Mouse (Mus musculus): ENCODE data around the gene Emc6. TPM values are rescaled to one million over a fixed set of nuclear protein-coding genes. Genes with fewer than 3 reads are reported as not detected.

The Emc6 gene
- polyA plus RNA-seq, 1 experiment from 2014 or later = 112 TPM

GRCm38 (mm10) chr11:73205194-73205593 is 28.4 kb upstream of the Emc6 start:
- 63% methylated on average over 7 of the region's 7 CpGs for WGBS (ENCODE audit: insufficient replicate concordance)
- H3K27me3 ChIP-seq (ENCODE audit: control insufficient read depth, insufficient read depth, low read length) = no peaks in the 10 kb centered on the region; the same call in 1 of the 2 replicates

DNA sequence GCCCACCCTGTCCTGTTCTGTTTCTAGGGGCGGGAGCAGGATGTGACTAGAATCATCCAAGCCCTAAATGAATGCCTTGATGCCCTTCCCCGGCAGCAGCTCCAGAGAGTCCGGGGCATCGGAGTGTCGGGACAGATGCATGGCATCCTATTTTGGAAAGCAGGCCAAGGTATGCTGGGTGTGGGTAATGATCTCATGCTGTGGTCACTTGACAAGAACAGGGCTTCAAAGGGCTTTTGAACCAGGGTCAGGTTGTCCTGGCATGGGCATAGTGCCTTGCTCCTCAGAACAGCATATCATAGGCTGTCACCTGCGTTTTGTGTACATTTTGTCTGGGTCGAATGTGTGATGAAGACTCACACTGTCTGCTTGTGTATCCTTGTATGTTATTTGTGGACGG is 27.1 kb upstream of the Emc6 start:
- H3K4me1 ChIP-seq (ENCODE audit: control insufficient read depth, insufficient read depth, low read length) = no peaks in the 10 kb centered on the region

More at GRCm38 (mm10) chr11:73205194-73205593, 28.4 kb upstream of the Emc6 start:
- Histone ChIP-seq H3K36me3 (ENCODE audit: control insufficient read depth, insufficient read depth, low read length) (no peaks in the 10 kb centered on the region), H3K4me3 (ENCODE audit: low read depth, low read length) (no peak overlapping the region), H3K9me3 (replicated peaks; ENCODE audit: control insufficient read depth, low read length) (no peaks in the 10 kb centered on the region), H3K27ac (ENCODE audit: low read depth, low read length) (no peak overlapping the region), H3K9ac (ENCODE audit: low read depth, low read length) (no peak overlapping the region), H3K4me1 (ENCODE audit: control insufficient read depth, insufficient read depth, low read length) (no peaks in the 10 kb centered on the region), H3K4me2 (no peak overlapping the region)
- no peak for ATAC-seq (replicated peaks; ENCODE audit: insufficient number of reproducible peaks, low FRiP score, low TSS enrichment)

GRCm38 (mm10) chr11:73201597-73201996 is 24.8 kb upstream of the Emc6 start:
- no peaks in the 10 kb centered on the region for H3K4me1 ChIP-seq (ENCODE audit: control insufficient read depth, insufficient read depth, low read length)
- no peaks in the 10 kb centered on the region for H3K36me3 ChIP-seq (ENCODE audit: control insufficient read depth, insufficient read depth, low read length)
- no peaks in the 10 kb centered on the region for H3K9me3 ChIP-seq (replicated peaks; ENCODE audit: control insufficient read depth, low read length)
- H3K27ac ChIP-seq (ENCODE audit: low read depth, low read length) = no peak overlapping the region
- 32% methylated on average over 4 of the region's 4 CpGs for WGBS (ENCODE audit: insufficient replicate concordance)
- no peak overlapping the region for H3K4me3 ChIP-seq (ENCODE audit: low read depth, low read length)
- no peaks in the 10 kb centered on the region; the same call in 1 of the 2 replicates for H3K27me3 ChIP-seq (ENCODE audit: control insufficient read depth, insufficient read depth, low read length)
- no peak overlapping the region for H3K4me2 ChIP-seq
- no peak overlapping the region for H3K9ac ChIP-seq (ENCODE audit: low read depth, low read length)
- ATAC-seq (replicated peaks; ENCODE audit: insufficient number of reproducible peaks, low FRiP score, low TSS enrichment) = no peak

More for the DNA sequence above, 27.1 kb upstream of the Emc6 start:
- Histone ChIP-seq H3K27me3 (ENCODE audit: control insufficient read depth, insufficient read depth, low read length) (no peaks in the 10 kb centered on the region; the same call in 1 of the 2 replicates), H3K4me3 (ENCODE audit: low read depth, low read length) (no peak overlapping the region), H3K4me2 (no peak overlapping the region), H3K9ac (ENCODE audit: low read depth, low read length) (no peak overlapping the region), H3K36me3 (ENCODE audit: control insufficient read depth, insufficient read depth, low read length) (no peaks in the 10 kb centered on the region), H3K9me3 (replicated peaks; ENCODE audit: control insufficient read depth, low read length) (no peaks in the 10 kb centered on the region), H3K27ac (ENCODE audit: low read depth, low read length) (no peak overlapping the region)
- 78% methylated on average over 8 of the region's 8 CpGs for WGBS (ENCODE audit: insufficient replicate concordance)
- no peak for ATAC-seq (replicated peaks; ENCODE audit: insufficient number of reproducible peaks, low FRiP score, low TSS enrichment)

- Histone ChIP-seq H3K4me2 (no peak overlapping the region), H3K27me3 (ENCODE audit: control insufficient read depth, insufficient read depth, low read length) (no peaks in the 10 kb centered on the region), H3K36me3 (ENCODE audit: control insufficient read depth, insufficient read depth, low read length) (no peaks in the 10 kb centered on the region), H3K27ac (ENCODE audit: low read depth, low read length) (no peak overlapping the region), H3K9me3 (replicated peaks; ENCODE audit: control insufficient read depth, low read length) (no peaks in the 10 kb centered on the region), H3K4me3 (ENCODE audit: low read depth, low read length) (no peak overlapping the region), H3K4me1 (ENCODE audit: control insufficient read depth, insufficient read depth, low read length) (no peaks in the 10 kb centered on the region), H3K9ac (ENCODE audit: low read depth, low read length) (no peak overlapping the region)
- 69% methylated on average over 2 of the region's 2 CpGs for WGBS (ENCODE audit: insufficient replicate concordance)
- no peak for ATAC-seq (replicated peaks; ENCODE audit: insufficient number of reproducible peaks, low FRiP score, low TSS enrichment)
Measured at GRCm38 (mm10) chr11:73201021-73201420, 24.2 kb upstream of the Emc6 start.

- H3K36me3 ChIP-seq (ENCODE audit: control insufficient read depth, insufficient read depth, low read length) = no peaks in the 10 kb centered on the region
- H3K4me2 ChIP-seq = peak overlapping the region; percentile 99
- no peak for ATAC-seq (replicated peaks; ENCODE audit: insufficient number of reproducible peaks, low FRiP score, low TSS enrichment)
- H3K27ac ChIP-seq (ENCODE audit: low read depth, low read length) = no peak overlapping the region
- H3K9me3 ChIP-seq (replicated peaks; ENCODE audit: control insufficient read depth, low read length) = no peaks in the 10 kb centered on the region
- H3K4me3 ChIP-seq (ENCODE audit: low read depth, low read length) = peak overlapping the region; percentile 71
- WGBS (ENCODE audit: insufficient replicate concordance) = 2% methylated on average over 12 of the region's 12 CpGs
- H3K27me3 ChIP-seq (ENCODE audit: control insufficient read depth, insufficient read depth, low read length) = no peaks in the 10 kb centered on the region
- peak overlapping the region; percentile 75 for H3K9ac ChIP-seq (ENCODE audit: low read depth, low read length)
- H3K4me1 ChIP-seq (ENCODE audit: control insufficient read depth, insufficient read depth, low read length) = no peaks in the 10 kb centered on the region
Measured at GRCm38 (mm10) chr11:73199879-73200278, 23.0 kb upstream of the Emc6 start.

DNA sequence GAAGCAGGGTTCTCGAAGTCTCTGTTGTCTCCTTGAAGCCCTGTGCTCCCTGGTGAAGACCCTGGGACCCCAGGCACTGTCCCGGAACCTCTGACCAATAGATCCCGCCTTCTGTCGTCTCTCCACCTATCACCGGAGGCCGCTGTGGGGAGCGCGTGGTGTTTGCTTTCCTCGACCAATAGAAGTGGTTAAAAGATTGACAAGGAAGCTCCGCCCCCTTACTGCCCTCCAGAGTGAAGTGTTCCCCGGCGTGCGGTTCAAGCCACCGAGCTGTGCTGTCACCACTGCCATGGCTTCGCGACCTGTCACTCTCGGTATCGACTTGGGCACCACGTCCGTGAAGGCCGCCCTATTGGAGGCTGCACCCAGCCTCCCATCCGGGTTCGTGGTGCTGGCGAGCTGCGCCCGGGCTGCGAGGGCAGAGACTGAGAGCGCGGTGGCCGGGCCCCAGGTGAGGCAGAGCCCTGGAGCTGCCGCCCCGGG is 22.4 kb upstream of the Emc6 start, which contains the start of gene Shpk:
Gene Shpk, plus strand, starts transcription at position 231 of the 483 bp plus-strand sequence.
- under 1% methylated on average over 32 of the region's 32 CpGs for WGBS (ENCODE audit: insufficient replicate concordance)
- peak; percentile 98 for ATAC-seq (replicated peaks; ENCODE audit: insufficient number of reproducible peaks, low FRiP score, low TSS enrichment)
- no peaks in the 10 kb centered on the region for H3K9me3 ChIP-seq (replicated peaks; ENCODE audit: control insufficient read depth, low read length)
- no peaks in the 10 kb centered on the region for H3K36me3 ChIP-seq (ENCODE audit: control insufficient read depth, insufficient read depth, low read length)
- no peaks in the 10 kb centered on the region for H3K4me1 ChIP-seq (ENCODE audit: control insufficient read depth, insufficient read depth, low read length)
- peak within 1 kb of the TSS; percentile 75 for H3K9ac ChIP-seq (ENCODE audit: low read depth, low read length)
- H3K27ac ChIP-seq (ENCODE audit: low read depth, low read length) = no peak within 1 kb of the TSS
- no peaks in the 10 kb centered on the region for H3K27me3 ChIP-seq (ENCODE audit: control insufficient read depth, insufficient read depth, low read length)
- peak within 1 kb of the TSS; percentile 99 for H3K4me2 ChIP-seq
- peak within 1 kb of the TSS; percentile 71 for H3K4me3 ChIP-seq (ENCODE audit: low read depth, low read length)

- Histone ChIP-seq H3K36me3 (ENCODE audit: control insufficient read depth, insufficient read depth, low read length) (no peaks in the 10 kb centered on the region), H3K9me3 (replicated peaks; ENCODE audit: control insufficient read depth, low read length) (no peaks in the 10 kb centered on the region), H3K4me1 (ENCODE audit: control insufficient read depth, insufficient read depth, low read length) (no peaks in the 10 kb centered on the region), H3K9ac (ENCODE audit: low read depth, low read length) (peak within 1 kb of the TSS; percentile 75), H3K4me2 (peak within 1 kb of the TSS; percentile 99), H3K27me3 (ENCODE audit: control insufficient read depth, insufficient read depth, low read length) (no peaks in the 10 kb centered on the region), H3K4me3 (ENCODE audit: low read depth, low read length) (peak within 1 kb of the TSS; percentile 71), H3K27ac (ENCODE audit: low read depth, low read length) (no peak within 1 kb of the TSS)
- peak; percentile 95 for ATAC-seq (replicated peaks; ENCODE audit: insufficient number of reproducible peaks, low FRiP score, low TSS enrichment)
- WGBS (ENCODE audit: insufficient replicate concordance) = under 1% methylated on average over 22 of the region's 22 CpGs
Measured at GRCm38 (mm10) chr11:73198603-73199229, 21.9 kb upstream of the Emc6 start, which contains the start of gene Ctns. Ctns (minus strand) TSS chr11:73199042.

DNA sequence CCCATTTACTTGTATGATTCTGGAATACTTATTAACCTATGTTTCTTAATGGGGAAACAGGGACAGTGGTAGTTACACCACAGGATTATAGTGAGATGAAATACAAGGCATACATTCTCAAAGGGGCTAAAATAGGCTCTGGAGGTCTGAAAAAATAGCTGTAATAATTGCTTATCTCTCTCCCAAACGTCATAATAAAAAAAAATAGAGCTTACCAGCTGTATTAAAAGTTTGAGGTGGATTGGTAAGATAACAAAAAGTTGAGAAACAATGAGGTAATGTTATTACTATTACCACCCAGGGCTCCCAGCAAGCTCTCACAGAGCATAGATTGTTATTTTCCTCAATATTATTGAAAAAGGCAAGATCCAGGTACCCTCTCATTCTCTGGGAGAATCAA is 21.4 kb upstream of the Emc6 start:
- peak overlapping the region; percentile 75 for H3K9ac ChIP-seq (ENCODE audit: low read depth, low read length)
- H3K27ac ChIP-seq (ENCODE audit: low read depth, low read length) = no peak overlapping the region
- no peaks in the 10 kb centered on the region for H3K4me1 ChIP-seq (ENCODE audit: control insufficient read depth, insufficient read depth, low read length)
- peak overlapping the region; percentile 71 for H3K4me3 ChIP-seq (ENCODE audit: low read depth, low read length)
- 3% methylated on average over 1 of the region's 1 CpGs for WGBS (ENCODE audit: insufficient replicate concordance)
- H3K27me3 ChIP-seq (ENCODE audit: control insufficient read depth, insufficient read depth, low read length) = no peaks in the 10 kb centered on the region
- no peaks in the 10 kb centered on the region for H3K9me3 ChIP-seq (replicated peaks; ENCODE audit: control insufficient read depth, low read length)
- peak overlapping the region; percentile 99 for H3K4me2 ChIP-seq
- ATAC-seq (replicated peaks; ENCODE audit: insufficient number of reproducible peaks, low FRiP score, low TSS enrichment) = no peak
- no peaks in the 10 kb centered on the region for H3K36me3 ChIP-seq (ENCODE audit: control insufficient read depth, insufficient read depth, low read length)

DNA sequence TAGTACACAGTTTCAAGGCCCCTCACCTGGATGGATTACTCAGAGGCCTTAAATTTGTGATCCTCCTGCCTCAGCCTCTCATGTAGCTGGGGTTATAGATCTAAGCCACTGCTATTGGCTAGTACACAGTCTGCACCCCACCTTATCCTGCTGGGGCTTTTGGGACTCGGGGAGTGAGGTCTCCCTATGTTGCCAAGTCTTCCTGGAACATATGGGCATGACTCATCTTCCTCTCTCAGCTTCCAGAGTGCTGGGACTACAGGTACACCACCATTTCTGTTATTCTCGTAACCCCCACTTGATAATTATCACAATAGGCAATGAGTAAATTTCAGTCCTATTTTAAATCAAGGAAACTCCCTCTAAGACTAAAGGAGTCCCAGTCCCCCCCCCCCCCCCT is 17.6 kb upstream of the Emc6 start:
- H3K27ac ChIP-seq (ENCODE audit: low read depth, low read length) = no peak overlapping the region
- H3K4me3 ChIP-seq (ENCODE audit: low read depth, low read length) = no peak overlapping the region
- H3K9me3 ChIP-seq (replicated peaks; ENCODE audit: control insufficient read depth, low read length) = no peaks in the 10 kb centered on the region
- H3K36me3 ChIP-seq (ENCODE audit: control insufficient read depth, insufficient read depth, low read length) = 0 out of 2 replicates have a peak, but pooled peaks cover 3% of the 10 kb centered on the region
- no peaks in the 10 kb centered on the region for H3K4me1 ChIP-seq (ENCODE audit: control insufficient read depth, insufficient read depth, low read length)
- no peak overlapping the region for H3K4me2 ChIP-seq
- no peaks in the 10 kb centered on the region for H3K27me3 ChIP-seq (ENCODE audit: control insufficient read depth, insufficient read depth, low read length)
- WGBS (ENCODE audit: insufficient replicate concordance) = 75% methylated on average over 2 of the region's 2 CpGs
- no peak for ATAC-seq (replicated peaks; ENCODE audit: insufficient number of reproducible peaks, low FRiP score, low TSS enrichment)
- no peak overlapping the region for H3K9ac ChIP-seq (ENCODE audit: low read depth, low read length)
